ENCODE assay signal across 11 mouse cellular contexts in genomic region chr15:85601202-85601601, GRCm38 (mm10).
"Had no signal": no experiment of that assay in that cellular context is flagged by ENCODE, and none has a peak within 500 bp of the region (broad histone marks: within the 10 kb centered on the region; RNA-seq: fewer than 3 reads in every experiment).

No protein-coding gene starts in this region.

- H3K27me3 ChIP-seq: limb, embryonic 15.5 days; neural tube, embryonic 15.5 days; stomach, embryonic 15.5 days had no signal

- H3K36me3 ChIP-seq: limb, embryonic 15.5 days; midbrain, embryonic 13.5 days; neural tube, embryonic 15.5 days; stomach, embryonic 15.5 days had no signal

- DNase-seq: kidney, postnatal 10 days; layer of hippocampus, adult 9-11 months; layer of hippocampus, postnatal 36 days; lung, adult 18-20 months; thymus, adult 18-20 months; thymus, postnatal 14 days had no signal

- H3K9ac ChIP-seq: limb, embryonic 15.5 days; liver, embryonic 14.5 days; midbrain, embryonic 13.5 days; neural tube, embryonic 15.5 days; stomach, embryonic 15.5 days had no signal

- H3K4me3 ChIP-seq: limb, embryonic 15.5 days; midbrain, embryonic 13.5 days; neural tube, embryonic 15.5 days; stomach, embryonic 15.5 days had no signal

- H3K9me3 ChIP-seq: limb, embryonic 15.5 days; midbrain, embryonic 13.5 days; neural tube, embryonic 15.5 days; stomach, embryonic 15.5 days had no signal

- H3K4me2 ChIP-seq: midbrain, embryonic 13.5 days; stomach, embryonic 15.5 days had no signal

- H3K27ac ChIP-seq: liver, embryonic 14.5 days; midbrain, embryonic 13.5 days; neural tube, embryonic 15.5 days; stomach, embryonic 15.5 days had no signal
